Mouse (Mus musculus) cerebellum, postnatal 10 days (tissue): ENCODE data around the gene Grm4.

Source experiments
- DNase-seq, 2 experiments: peaks; one replicate each; pipeline ENCODE4 v3.0.0; 2021; ENCODE audit warnings: mixed read lengths in 2 of 2

Gene Grm4

GRCm38 (mm10) chr17:27488173-27488823, 32.9 kb downstream of the Grm4 start:
- peak; percentile 56 to 63 for DNase-seq

- DNase-seq = peak; percentile 52 to 56
Observed at GRCm38 (mm10) chr17:27485940-27486339, 35.3 kb downstream of the Grm4 start.

- DNase-seq = peak; percentile 73 to 78
Observed at GRCm38 (mm10) chr17:27483571-27483970, 37.6 kb downstream of the Grm4 start.

- DNase-seq = peak in 1 of 2 experiments; percentile 53
Observed at GRCm38 (mm10) chr17:27480143-27481103, 40.8 kb downstream of the Grm4 start.

- no peak for DNase-seq
Observed at GRCm38 (mm10) chr17:27475650-27476049, 45.6 kb downstream of the Grm4 start.

- no peak for DNase-seq
Observed at GRCm38 (mm10) chr17:27466620-27467019, 54.6 kb downstream of the Grm4 start.

GRCm38 (mm10) chr17:27465924-27466323, 55.3 kb downstream of the Grm4 start:
- DNase-seq = no peak

- DNase-seq = no peak
Observed at GRCm38 (mm10) chr17:27464327-27464962, 56.8 kb downstream of the Grm4 start.

- DNase-seq = no peak
Observed at GRCm38 (mm10) chr17:27459979-27460378, 61.2 kb downstream of the Grm4 start.

GRCm38 (mm10) chr17:27459241-27459640, 62.0 kb downstream of the Grm4 start:
- peak in 1 of 2 experiments; percentile 63 for DNase-seq

GRCm38 (mm10) chr17:27457863-27458494, 63.2 kb downstream of the Grm4 start:
- DNase-seq = no peak

GRCm38 (mm10) chr17:27457038-27457577, 64.1 kb downstream of the Grm4 start:
- DNase-seq = no peak

- DNase-seq = peak; percentile 97 to 98
Observed at GRCm38 (mm10) chr17:27456364-27456763, 64.8 kb downstream of the Grm4 start.

- DNase-seq = no peak
Observed at GRCm38 (mm10) chr17:27455012-27455784, 66.0 kb downstream of the Grm4 start.

- DNase-seq = peak in 1 of 2 experiments; percentile 63
Observed at GRCm38 (mm10) chr17:27454396-27454795, 66.8 kb downstream of the Grm4 start.

GRCm38 (mm10) chr17:27453045-27453444, 68.2 kb downstream of the Grm4 start:
- no peak for DNase-seq

- DNase-seq = peak; percentile 55 to 58
Observed at GRCm38 (mm10) chr17:27451787-27452186, 69.4 kb downstream of the Grm4 start.

GRCm38 (mm10) chr17:27451216-27451615, 70.0 kb downstream of the Grm4 start:
- no peak for DNase-seq

GRCm38 (mm10) chr17:27449757-27450330, 71.4 kb downstream of the Grm4 start:
- no peak for DNase-seq

GRCm38 (mm10) chr17:27448749-27449148, 72.5 kb downstream of the Grm4 start:
- DNase-seq = peak; percentile 88

GRCm38 (mm10) chr17:27445364-27446075, 75.7 kb downstream of the Grm4 start:
- DNase-seq = peak in 1 of 2 experiments; percentile 59
